Mouse (Mus musculus): ENCODE results near the gene Invs. TPM values are rescaled to one million over a fixed set of nuclear protein-coding genes. Genes with fewer than 3 reads are reported as not detected.

Gene Invs
- total RNA-seq, 1 experiment from 2014 or later: 11.5 TPM

DNA sequence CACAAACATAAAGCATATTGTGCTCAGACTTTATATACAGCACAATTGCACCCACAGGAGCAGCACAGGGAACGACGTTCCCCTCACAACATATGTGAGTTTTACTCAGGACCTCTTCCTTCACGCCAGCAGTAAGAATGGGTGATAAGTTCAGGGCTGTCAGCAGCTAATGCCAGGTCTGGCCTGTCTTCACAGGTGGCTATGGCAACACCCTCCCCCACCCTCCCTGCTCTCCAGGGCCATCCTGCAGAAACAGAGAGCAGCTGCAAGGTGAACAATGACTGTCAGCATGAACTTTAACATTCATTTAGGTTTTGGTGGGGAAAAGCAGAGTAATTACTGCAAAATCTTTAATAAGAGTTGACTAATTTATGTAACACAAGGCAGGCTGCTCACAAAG lies 147.9 kb downstream of the Invs start:
- no peak for ATAC-seq (replicated peaks; ENCODE audit: low read depth, poor library complexity, severe bottlenecking)

DNA sequence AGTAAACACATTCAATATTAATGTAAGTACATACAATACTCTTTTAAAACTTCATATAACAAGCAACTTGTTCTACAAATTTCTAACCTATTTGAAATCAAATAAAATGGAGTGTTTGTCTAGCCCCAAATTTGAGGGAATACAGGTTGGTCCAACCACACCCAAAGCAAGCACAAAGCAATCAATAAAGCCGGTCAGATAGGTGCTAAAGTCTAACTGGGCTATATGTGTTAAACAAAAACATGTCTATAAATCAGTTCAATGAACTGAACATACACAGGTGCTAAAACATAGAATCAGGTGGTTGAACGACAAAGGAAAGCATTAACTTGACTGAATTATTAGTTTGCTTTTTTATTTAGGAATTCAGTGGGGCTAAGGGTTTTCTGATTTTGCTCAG lies 148.5 kb downstream of the Invs start:
- no peak for ATAC-seq (replicated peaks; ENCODE audit: low read depth, poor library complexity, severe bottlenecking)

DNA sequence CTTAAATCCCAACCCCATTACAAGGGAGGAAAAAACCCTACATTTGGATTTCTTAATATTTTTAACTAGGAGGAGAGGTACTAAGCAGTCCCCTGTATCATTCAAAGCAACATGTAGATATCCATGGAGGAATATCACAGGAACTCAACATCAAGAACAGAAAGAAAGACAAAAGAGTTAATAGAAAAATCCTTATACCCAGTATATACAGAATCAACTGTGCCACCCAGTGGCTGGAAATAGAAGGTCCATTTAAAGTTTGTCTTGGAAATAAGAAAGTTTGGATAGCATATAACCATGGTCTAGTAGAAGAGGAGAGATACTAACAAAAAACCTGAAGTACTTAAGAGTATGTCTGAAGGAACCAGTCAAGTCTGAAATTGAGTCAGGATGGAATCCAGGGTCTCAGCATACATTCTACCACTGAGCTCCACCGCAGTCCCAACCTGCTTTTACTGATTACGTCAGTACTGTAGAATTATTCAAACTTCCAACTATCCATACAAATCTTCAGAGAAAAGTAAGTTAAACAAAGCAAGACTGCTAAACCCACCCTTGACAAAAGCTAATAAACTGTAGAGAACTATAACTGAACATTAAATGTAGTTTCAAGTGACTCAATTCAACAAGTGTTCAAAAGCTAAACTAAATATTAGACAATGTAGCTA lies 174.7 kb downstream of the Invs start:
- no peak for ATAC-seq (replicated peaks; ENCODE audit: low read depth, poor library complexity, severe bottlenecking)

DNA sequence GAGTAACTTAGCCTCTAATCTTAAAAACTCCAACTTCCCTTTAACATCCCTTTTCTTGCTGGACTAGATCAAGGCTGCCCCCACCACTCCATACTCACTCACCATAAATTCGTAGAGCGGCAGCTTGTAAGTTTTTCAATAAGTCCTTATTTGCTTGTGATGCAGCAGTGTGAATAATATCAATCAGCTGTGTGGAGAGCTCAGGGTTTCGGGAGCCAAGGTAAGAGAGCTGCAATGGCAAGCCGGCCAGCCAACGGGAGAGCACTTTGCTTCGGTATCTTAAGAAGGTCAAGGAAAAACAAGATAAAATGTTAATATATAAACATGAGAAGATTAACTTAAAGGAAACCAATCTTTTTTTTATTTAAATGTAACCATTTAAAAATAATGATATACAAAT lies 178.9 kb downstream of the Invs start:
- ATAC-seq (replicated peaks; ENCODE audit: low read depth, poor library complexity, severe bottlenecking): no peak

DNA sequence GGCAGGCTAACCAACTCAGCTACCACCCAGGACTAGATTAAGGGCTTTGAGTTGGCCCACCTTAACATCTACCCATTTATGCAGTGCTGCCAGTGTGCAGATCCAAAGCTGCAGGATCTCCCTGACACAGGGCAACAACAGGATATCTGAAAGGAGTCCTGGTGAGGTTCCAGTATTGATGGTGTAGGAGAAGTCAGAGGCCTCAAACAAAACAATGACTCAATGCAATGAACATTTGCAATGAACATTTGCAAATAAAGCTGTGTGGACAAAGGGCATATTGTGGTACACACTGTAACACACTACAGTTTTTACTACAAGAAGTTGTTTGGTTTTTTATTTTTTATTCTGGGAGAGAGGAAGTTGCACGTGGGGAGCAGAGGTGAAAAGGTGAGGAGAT lies 181.5 kb downstream of the Invs start:
- no peak for ATAC-seq (replicated peaks; ENCODE audit: low read depth, poor library complexity, severe bottlenecking)

DNA sequence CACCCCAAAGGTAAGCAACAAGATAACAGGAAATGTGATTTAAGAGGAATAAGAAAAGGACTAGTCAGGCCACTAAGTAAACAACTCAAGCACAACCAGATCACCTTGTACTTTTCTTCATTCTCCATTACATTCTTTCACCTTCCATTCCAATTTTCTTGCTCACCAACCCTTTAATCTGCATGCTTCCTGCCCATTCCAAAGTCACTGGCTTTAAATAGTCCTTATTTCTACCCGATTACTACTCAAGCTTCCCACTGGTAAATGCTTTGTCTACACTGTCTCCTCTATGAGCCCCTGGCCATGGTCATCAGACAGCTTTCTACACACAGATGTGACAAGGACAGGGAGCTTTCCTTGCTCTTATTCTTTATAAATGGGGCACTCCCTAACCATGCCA lies 191.4 kb downstream of the Invs start:
- no peak for ATAC-seq (replicated peaks; ENCODE audit: low read depth, poor library complexity, severe bottlenecking)

DNA sequence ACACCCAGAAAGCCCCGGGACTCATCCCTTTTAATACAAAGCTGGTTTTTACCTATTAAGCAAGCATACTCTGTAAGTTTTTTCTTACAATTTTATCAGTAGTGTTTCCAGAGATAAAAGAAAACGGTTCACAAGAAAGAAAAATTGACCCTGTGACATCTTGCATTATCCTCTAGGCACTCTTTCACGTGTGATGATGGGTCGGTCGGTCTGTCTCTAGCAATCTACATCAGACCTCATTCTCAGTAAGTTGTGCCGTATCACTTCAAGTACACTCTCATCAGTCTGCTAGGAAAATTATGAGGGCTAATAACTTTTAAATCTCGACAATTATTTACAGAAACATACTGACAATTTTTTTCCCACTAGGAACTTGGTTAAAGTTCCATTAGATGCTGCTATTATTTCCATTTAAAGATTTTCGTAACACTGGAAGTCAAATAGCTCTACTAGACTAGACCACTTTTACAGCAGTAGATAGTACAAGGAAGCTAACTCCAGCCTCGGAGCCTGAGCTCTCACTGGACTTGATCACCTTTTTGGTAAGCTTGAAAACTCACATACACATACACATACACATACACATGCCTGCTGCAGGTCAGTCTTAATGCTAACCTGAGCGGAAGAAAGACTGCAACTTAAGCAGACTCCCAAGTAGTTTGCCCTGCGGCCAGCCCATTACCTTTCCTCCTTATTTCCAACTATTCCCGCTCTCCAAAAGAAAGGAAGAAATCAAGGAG lies 192.7 kb downstream of the Invs start:
- ATAC-seq (replicated peaks; ENCODE audit: low read depth, poor library complexity, severe bottlenecking): peak; percentile 5; the same call in 1 of the 2 replicates

DNA sequence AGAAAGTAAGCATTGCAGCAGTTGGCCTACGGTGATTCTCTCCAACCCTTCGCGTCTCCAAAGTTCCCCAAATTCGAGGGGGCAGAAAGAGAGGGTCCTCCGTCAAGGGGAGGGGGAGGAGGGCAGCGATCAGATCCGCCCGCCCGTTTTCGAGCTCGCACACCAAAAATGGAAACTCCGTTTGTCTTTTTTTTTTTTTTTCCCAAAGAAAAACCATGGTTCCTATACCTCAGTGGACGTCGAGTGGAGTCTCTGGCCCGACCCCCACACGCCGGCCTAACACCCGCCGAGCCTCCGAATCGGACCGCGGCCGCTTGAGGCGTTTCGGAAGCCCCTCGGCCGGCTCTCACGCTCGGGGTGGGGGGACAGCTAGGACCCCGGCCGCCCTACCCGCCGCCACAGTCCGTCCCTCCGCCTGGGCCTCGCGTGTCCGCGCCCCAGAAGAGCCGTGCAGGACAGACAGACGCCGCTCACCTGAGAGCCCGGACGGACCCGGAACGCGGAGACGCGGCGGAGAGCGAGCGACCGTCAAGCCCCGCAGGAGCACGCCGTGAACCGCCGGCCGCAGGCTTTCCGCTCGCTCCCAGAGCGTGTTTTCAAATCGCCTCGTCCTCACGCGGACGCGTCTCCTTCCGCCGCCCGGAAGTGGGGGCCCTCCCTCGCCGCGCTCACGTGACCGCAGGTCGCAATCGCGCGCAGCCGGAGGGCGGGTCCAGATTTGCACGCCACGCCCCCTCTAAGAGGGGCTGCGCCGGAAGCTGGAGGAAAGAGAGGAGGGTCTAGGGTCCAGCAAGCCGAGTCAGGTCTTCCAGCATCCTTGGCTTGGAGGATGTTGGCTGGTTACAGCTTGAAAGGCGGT lies 193.5 kb downstream of the Invs start, which contains the start of gene Tex10:
Gene Tex10 (minus strand): TSS at position 668 of the 859 bp plus-strand sequence.
- peak; percentile 81 for ATAC-seq (replicated peaks; ENCODE audit: low read depth, poor library complexity, severe bottlenecking)

DNA sequence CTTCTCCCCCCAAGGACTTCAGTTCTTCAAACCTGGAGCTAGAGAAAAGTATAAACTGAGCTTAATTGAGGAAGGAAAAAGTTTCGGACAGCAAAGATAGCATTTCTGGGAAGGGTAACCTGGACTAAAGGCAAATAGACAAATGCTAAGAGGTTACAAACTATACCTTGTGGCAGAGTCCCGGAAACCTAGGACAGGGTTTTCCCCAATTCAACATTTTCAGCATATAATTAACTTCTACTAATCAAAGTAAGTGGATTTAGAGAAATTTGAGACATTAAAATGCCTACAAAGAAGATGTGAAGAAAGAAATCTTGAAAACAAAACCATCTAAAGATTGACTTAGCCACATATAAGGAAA lies 194.1 kb downstream of the Invs start:
- ATAC-seq (replicated peaks; ENCODE audit: low read depth, poor library complexity, severe bottlenecking): no peak

DNA sequence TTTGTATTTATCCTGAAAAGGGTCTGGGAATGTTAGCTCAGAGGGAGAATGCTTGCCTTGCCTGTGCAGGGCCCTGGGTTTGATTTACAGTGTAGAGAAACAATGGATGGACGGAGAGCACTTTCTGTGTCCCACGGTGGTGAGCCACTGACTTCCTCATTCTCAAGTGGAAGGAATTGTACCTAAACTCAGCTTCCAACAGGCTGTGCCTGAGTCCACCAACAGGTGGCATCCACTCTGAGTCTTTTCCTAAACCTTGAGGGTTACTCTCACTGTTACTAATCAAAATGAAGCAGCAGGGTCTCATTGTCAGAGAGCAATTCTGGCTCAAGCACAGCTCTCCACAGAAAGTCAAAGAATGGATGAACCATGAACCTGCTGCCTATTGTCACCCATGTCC lies 201.7 kb downstream of the Invs start:
- peak; percentile 99 for ATAC-seq (replicated peaks; ENCODE audit: low read depth, poor library complexity, severe bottlenecking)

Other genes with a start within 250 kb of the Invs start
- 0.29 and 1.5 TPM in 2 replicates for gene Nr4a3, start 234.6 kb upstream of the Invs start, total RNA-seq (2017)
- 30.3 and 34.4 TPM in 2 replicates for gene Stx17, start 154.8 kb upstream of the Invs start, total RNA-seq (2017)
- gene Erp44, start 202 bp upstream of the Invs start, total RNA-seq (2017): 71.2 and 86.8 TPM in 2 replicates
- 58.4 and 69.3 TPM in 2 replicates for gene Tex10, start 193.7 kb downstream of the Invs start, total RNA-seq (2017)

Data from common myeloid progenitor, adult 5-6 weeks (primary cell).